Mouse (Mus musculus) heart, embryonic 16.5 days (tissue): ENCODE measurements at regions not wholly inside any gene's neighbourhood (a gene's known extent, or its start where the extent isn't known, plus 50 kb on each side); places are given as distances from the start of the nearest gene placed in this dataset.

ENCODE experiments used
- ATAC-seq: fragments of 200-750 bp; cut with Nextera tagmentation; replicated peaks from 2 replicates; pipeline ENCODE4 v1.8.0; 2017; ENCODE audit warnings: moderate number of reproducible peaks; ENCODE audit not compliant: insufficient read depth, low FRiP score; ENCODE audit errors: extremely low read depth
- H3K27ac ChIP-seq: fragments of 300-500 bp; sonication (generic); 2 replicates; pipeline ENCODE4 v1.5.1; 2014; ENCODE audit warnings: mild to moderate bottlenecking, low read length, control low read depth, moderate library complexity
- H3K27me3 ChIP-seq: fragments of 300-500 bp; sonication (generic); 2 replicates; pipeline ENCODE4 v1.6.1; 2014; ENCODE audit warnings: low read length, mixed read lengths; ENCODE audit not compliant: control insufficient read depth, insufficient read depth
- H3K36me3 ChIP-seq: fragments of 300-500 bp; sonication (generic); 2 replicates; pipeline ENCODE4 v1.6.1; 2014; ENCODE audit not compliant: control insufficient read depth, insufficient read depth
- H3K4me1 ChIP-seq: fragments of 300-500 bp; sonication (generic); 2 replicates; pipeline ENCODE4 v1.6.1; 2014; ENCODE audit warnings: low read length, mixed read lengths; ENCODE audit not compliant: control insufficient read depth, insufficient read depth
- H3K4me2 ChIP-seq: fragments of 300-500 bp; sonication (generic); 2 replicates; pipeline ENCODE4 v1.6.1; 2014; ENCODE audit warnings: low read depth, mild to moderate bottlenecking, control low read depth, low read length
- H3K4me3 ChIP-seq: fragments of 300-500 bp; sonication (generic); 2 replicates; pipeline ENCODE4 v1.5.1; 2014; ENCODE audit warnings: mild to moderate bottlenecking, control low read depth, low read length
- H3K9ac ChIP-seq: fragments of 300-500 bp; sonication (generic); 2 replicates; pipeline ENCODE4 v1.6.1; 2014; ENCODE audit warnings: low read length, control low read depth
- H3K9me3 ChIP-seq: fragments of 300-500 bp; sonication (generic); replicated peaks from 2 replicates; pipeline ENCODE4 v1.6.1; 2016; ENCODE audit warnings: low read length; ENCODE audit not compliant: control insufficient read depth
- WGBS: fragments of 180-500 bp; shearing (Covaris S2); extraction: QIAGEN DNeasy Blood & Tissue Kit; methylation state at CpG from one replicate; pipeline ENCODE4 v1.1.7; 2014; 5-methylcytosine and 5-hydroxymethylcytosine counted together

- H3K4me3 ChIP-seq, result peak overlapping the region; percentile 25; the same call in 1 of the 2 replicates
- H3K27me3 ChIP-seq, result no peaks in the 10 kb centered on the region
- no peak overlapping the region for H3K27ac ChIP-seq
- H3K4me1 ChIP-seq, result 0 out of 2 replicates have a peak, but pooled peaks cover 6% of the 10 kb centered on the region
- 0 out of 2 replicates have a peak overlapping the region, but pooled peaks have one; percentile 42 for H3K9ac ChIP-seq
- H3K36me3 ChIP-seq, result no peaks in the 10 kb centered on the region
- ATAC-seq, result peak; percentile 88
- 17% methylated on average over 18 of the region's 18 CpGs for WGBS
- peak overlapping the region; percentile 62 for H3K4me2 ChIP-seq
- H3K9me3 ChIP-seq, result no peaks in the 10 kb centered on the region
Measured at GRCm38 (mm10) chr1:51596935-51597820, 119.0 kb upstream of the Nabp1 start.

DNA sequence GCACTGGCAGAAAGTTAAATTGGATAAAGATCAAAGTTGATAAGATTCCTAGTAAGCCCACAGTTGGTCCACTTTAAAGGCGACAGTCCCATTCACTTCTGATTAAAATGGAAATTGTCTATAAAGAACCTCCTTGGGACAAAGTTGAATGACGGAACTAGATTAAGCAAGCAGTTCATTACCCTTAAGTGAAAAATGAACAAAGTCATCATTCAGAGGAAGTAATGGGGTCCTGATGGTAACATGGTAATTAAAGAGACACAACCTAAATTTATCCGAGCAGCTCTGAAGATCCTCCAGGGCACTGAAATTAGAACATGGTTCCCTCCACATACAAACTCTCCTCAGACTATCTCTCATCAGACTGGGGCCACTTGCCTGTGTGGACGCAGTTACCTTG lies 116.4 kb upstream of the Nabp1 start:
- H3K36me3 ChIP-seq, result no peaks in the 10 kb centered on the region
- H3K9ac ChIP-seq, result no peak overlapping the region
- H3K4me1 ChIP-seq, result peaks cover 8% of the 10 kb centered on the region; the same call in 1 of the 2 replicates
- no peaks in the 10 kb centered on the region for H3K9me3 ChIP-seq
- no peak for ATAC-seq
- no peak overlapping the region for H3K4me3 ChIP-seq
- WGBS, result 88% methylated on average over 4 of the region's 4 CpGs
- H3K4me2 ChIP-seq, result no peak overlapping the region
- no peaks in the 10 kb centered on the region for H3K27me3 ChIP-seq
- no peak overlapping the region; the same call in 1 of the 2 replicates for H3K27ac ChIP-seq

DNA sequence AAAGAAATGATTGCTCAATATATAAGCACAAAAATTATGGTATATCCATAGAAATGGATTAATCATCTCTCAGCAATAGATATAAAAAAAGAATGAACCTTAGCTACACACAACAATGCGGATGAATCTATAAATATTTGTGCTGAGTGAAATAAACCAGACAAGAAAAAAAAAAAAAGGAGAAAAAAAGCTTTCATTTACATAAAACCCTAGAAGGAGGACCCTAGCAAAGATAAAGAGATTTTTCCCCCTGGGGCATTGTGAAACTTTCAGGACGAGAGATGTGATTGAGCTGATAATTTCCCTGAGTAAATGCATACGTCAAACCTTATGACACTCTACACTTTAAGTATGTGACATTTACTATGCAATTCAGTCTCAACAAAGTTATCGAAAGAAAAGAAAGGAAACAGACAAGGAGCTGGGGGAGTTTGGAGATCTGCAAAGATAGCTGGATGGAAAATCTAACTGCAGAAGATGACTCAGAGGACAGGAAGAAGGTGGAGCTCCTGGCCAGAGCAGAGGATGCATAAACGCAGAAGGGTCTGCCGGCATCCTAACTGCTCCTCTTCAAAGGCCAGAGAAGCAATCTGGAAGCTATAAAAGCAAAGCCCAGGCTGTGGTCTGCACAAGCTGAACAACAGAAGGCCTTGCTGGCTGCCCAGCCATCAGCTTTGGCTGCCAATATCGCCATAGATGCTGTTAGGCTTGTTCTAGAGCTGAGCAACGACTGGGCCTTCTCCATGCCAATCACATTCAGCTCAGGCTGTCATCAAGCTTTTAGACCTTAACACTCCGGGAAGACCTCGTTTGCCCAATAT lies 115.6 kb upstream of the Nabp1 start:
- H3K4me3 ChIP-seq, result no peak overlapping the region
- no peaks in the 10 kb centered on the region for H3K27me3 ChIP-seq
- H3K36me3 ChIP-seq, result no peaks in the 10 kb centered on the region
- no peak for ATAC-seq
- H3K4me2 ChIP-seq, result no peak overlapping the region
- no peak overlapping the region for H3K9ac ChIP-seq
- WGBS, result 43% methylated on average over 10 of the region's 10 CpGs
- H3K27ac ChIP-seq, result no peak overlapping the region; the same call in 1 of the 2 replicates
- H3K4me1 ChIP-seq, result peaks cover 8% of the 10 kb centered on the region; the same call in 1 of the 2 replicates
- H3K9me3 ChIP-seq, result no peaks in the 10 kb centered on the region

DNA sequence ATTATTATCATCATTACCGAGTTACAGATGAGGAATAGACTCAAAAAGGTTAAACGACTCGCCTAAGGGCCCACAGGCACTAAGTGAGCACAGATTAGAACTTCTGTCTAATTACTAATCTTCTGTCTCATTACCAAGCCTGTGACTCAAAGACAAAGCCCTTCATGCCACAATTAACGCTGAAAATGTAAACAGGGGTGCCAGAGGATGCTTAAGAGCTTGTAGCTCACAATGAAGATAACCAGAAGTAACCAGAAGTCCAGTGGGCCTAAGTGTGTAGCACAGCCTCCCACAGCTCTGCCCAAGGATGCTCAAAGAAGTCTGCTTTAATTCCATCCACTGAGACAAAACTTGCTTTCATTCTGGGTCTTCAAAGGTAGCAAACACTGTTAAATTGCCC lies 113.7 kb upstream of the Nabp1 start:
- Histone ChIP-seq H3K4me2 (no peak overlapping the region), H3K36me3 (no peaks in the 10 kb centered on the region), H3K9me3 (no peaks in the 10 kb centered on the region), H3K4me3 (no peak overlapping the region), H3K4me1 (peaks cover 8% of the 10 kb centered on the region; the same call in 1 of the 2 replicates), H3K27me3 (no peaks in the 10 kb centered on the region), H3K9ac (no peak overlapping the region), H3K27ac (no peak overlapping the region)
- no peak for ATAC-seq
- 36% methylated on average over 4 of the region's 4 CpGs for WGBS

GRCm38 (mm10) chr1:51590606-51591400 lies 112.6 kb upstream of the Nabp1 start:
- no peak overlapping the region for H3K9ac ChIP-seq
- H3K27ac ChIP-seq, result no peak overlapping the region
- no peaks in the 10 kb centered on the region for H3K27me3 ChIP-seq
- peaks cover 6% of the 10 kb centered on the region; the same call in 1 of the 2 replicates for H3K4me1 ChIP-seq
- WGBS, result 75% methylated on average over 9 of the region's 9 CpGs
- H3K9me3 ChIP-seq, result no peaks in the 10 kb centered on the region
- ATAC-seq, result no peak
- H3K36me3 ChIP-seq, result no peaks in the 10 kb centered on the region
- H3K4me2 ChIP-seq, result no peak overlapping the region
- H3K4me3 ChIP-seq, result no peak overlapping the region

GRCm38 (mm10) chr1:51584925-51585424 lies 106.8 kb upstream of the Nabp1 start:
- H3K9ac ChIP-seq, result no peak overlapping the region
- peak overlapping the region; percentile 63 for H3K27ac ChIP-seq
- no peak overlapping the region for H3K4me2 ChIP-seq
- ATAC-seq, result peak; percentile 78
- 26% methylated on average over 3 of the region's 3 CpGs for WGBS
- no peaks in the 10 kb centered on the region for H3K36me3 ChIP-seq
- H3K27me3 ChIP-seq, result no peaks in the 10 kb centered on the region
- H3K4me1 ChIP-seq, result no peaks in the 10 kb centered on the region
- H3K4me3 ChIP-seq, result no peak overlapping the region
- H3K9me3 ChIP-seq, result no peaks in the 10 kb centered on the region

- Histone ChIP-seq H3K4me2 (no peak overlapping the region), H3K9ac (no peak overlapping the region), H3K36me3 (no peaks in the 10 kb centered on the region), H3K27me3 (no peaks in the 10 kb centered on the region), H3K9me3 (no peaks in the 10 kb centered on the region), H3K4me1 (no peaks in the 10 kb centered on the region), H3K4me3 (no peak overlapping the region), H3K27ac (no peak overlapping the region)
- WGBS, result 66% methylated on average over 4 of the region's 4 CpGs
- ATAC-seq, result no peak
Measured at GRCm38 (mm10) chr1:51583871-51584270, 105.6 kb upstream of the Nabp1 start.

DNA sequence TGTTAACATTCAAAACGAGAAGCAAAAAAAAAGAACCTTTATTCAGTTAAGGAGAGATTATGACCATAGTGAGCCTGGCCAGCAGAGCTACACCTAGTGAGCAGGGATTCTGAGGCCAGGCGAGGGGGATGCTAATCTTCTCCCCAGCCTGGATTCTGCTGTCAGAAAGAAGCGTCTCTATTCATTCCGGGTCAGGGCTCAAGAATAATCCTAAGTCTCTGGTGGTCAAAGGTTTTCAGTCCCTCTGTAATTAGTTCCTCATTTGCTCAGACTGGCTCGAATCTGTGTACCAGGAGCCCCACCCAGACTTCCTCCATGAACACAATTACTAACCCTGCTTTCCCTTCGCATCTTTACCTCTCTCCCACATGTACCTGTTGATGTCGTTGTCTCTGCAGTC lies 101.8 kb upstream of the Nabp1 start:
- 43% methylated on average over 7 of the region's 7 CpGs for WGBS

More for the DNA sequence above, 101.8 kb upstream of the Nabp1 start:
- no peak for ATAC-seq
- H3K4me2 ChIP-seq, result no peak overlapping the region
- H3K9ac ChIP-seq, result no peak overlapping the region
- no peaks in the 10 kb centered on the region for H3K36me3 ChIP-seq
- no peak overlapping the region for H3K4me3 ChIP-seq
- H3K27me3 ChIP-seq, result no peaks in the 10 kb centered on the region
- no peak overlapping the region for H3K27ac ChIP-seq
- H3K9me3 ChIP-seq, result no peaks in the 10 kb centered on the region
- no peaks in the 10 kb centered on the region for H3K4me1 ChIP-seq
